Mouse (Mus musculus) olfactory bulb, adult 2 months (tissue): ENCODE data around the gene Pcf11.

Experiments
- CTCF ChIP-seq: fragments of 200-500 bp; IDR thresholded peaks from 2 replicates; pipeline ENCODE4 v1.5.1; 2012; ENCODE audit warnings: low read depth, mild to moderate bottlenecking, low read length, moderate library complexity; ENCODE audit not compliant: insufficient read depth
- POLR2A ChIP-seq: fragments of 200-500 bp; IDR thresholded peaks from 2 replicates; pipeline ENCODE4 v1.6.1; 2012; ENCODE audit warnings: mild to moderate bottlenecking, low read depth, low read length, moderate library complexity; ENCODE audit not compliant: insufficient read depth

DNA sequence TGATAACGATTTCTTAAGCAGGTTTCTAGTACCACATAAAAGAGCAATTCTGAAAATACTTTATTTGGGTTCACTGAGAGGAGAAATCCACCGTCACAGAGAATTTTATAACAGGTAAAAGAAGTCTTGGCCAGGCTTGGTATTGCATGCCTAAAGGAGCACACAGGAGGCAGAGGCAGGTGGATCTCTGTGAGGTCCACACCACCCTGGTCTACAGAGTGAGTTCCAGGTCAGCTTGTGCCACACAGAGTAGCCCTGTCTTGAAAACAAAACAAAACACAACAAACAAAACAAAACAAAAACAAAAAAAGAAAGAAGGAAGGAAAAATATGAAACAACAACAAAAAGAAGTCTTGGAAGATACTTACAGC is 18.6 kb upstream of the Pcf11 start:
- TF ChIP-seq CTCF (no peak), POLR2A (no peak)
